Mouse (Mus musculus) small intestine, adult 2 months (tissue): ENCODE measurements around the gene D630039A03Rik. TPM values are rescaled to one million over a fixed set of nuclear protein-coding genes. Genes with fewer than 3 reads are reported as not detected.

Experiments
- H3K27ac ChIP-seq: fragments of 200-500 bp; 2 replicates; pipeline ENCODE4 v1.5.1; 2012; ENCODE audit warnings: low read depth, low read length, control low read depth, inconsistent platforms; ENCODE audit not compliant: insufficient read depth
- H3K27me3 ChIP-seq: fragments of 200-500 bp; 2 replicates; pipeline ENCODE4 v1.6.1; 2012; ENCODE audit warnings: mild to moderate bottlenecking, moderate library complexity, low read length, inconsistent platforms; ENCODE audit not compliant: control insufficient read depth, insufficient read depth
- H3K36me3 ChIP-seq: fragments of 200-500 bp; 2 replicates; pipeline ENCODE4 v1.6.1; 2012; ENCODE audit warnings: mild to moderate bottlenecking, low read length, control low read depth, inconsistent platforms; ENCODE audit not compliant: control insufficient read depth, insufficient read depth
- H3K4me1 ChIP-seq: fragments of 200-500 bp; 2 replicates; pipeline ENCODE4 v1.6.1; 2012; ENCODE audit warnings: low read length, inconsistent platforms, mixed read lengths; ENCODE audit not compliant: control insufficient read depth, insufficient read depth, insufficient read length
- H3K4me3 ChIP-seq: fragments of 200-500 bp; 2 replicates; pipeline ENCODE4 v1.5.1; 2012; ENCODE audit warnings: low read depth, mild to moderate bottlenecking, control low read depth, inconsistent platforms, low read length, moderate library complexity
- CTCF ChIP-seq: fragments of 200-500 bp; IDR thresholded peaks from 2 replicates; pipeline ENCODE4 v1.5.1; 2012; ENCODE audit warnings: low read depth, mild to moderate bottlenecking, control low read depth, inconsistent platforms, low read length, moderate library complexity, mixed read lengths; ENCODE audit not compliant: insufficient replicate concordance, insufficient read length; ENCODE audit errors: extremely low read depth
- POLR2A ChIP-seq: fragments of 200-500 bp; IDR thresholded peaks from 2 replicates; pipeline ENCODE4 v1.6.1; 2012; ENCODE audit warnings: low read depth, mild to moderate bottlenecking, control low read depth, inconsistent platforms, low read length, moderate library complexity
- WGBS: fragments of 180-500 bp; shearing (Covaris S2); methylation state at CpG from one replicate; pipeline ENCODE4 v1.1.7; 2018; 5-methylcytosine and 5-hydroxymethylcytosine counted together
- polyA plus RNA-seq: library from polyadenylated mRNA; depleted of rRNA; stranded (reverse); fragments of >200 nt; gene quantifications from 2 replicates; pipeline ENCODE4 v1.2.3, GENCODE M21; 2012

Gene D630039A03Rik
- polyA plus RNA-seq, 1 experiment, result 13.4 TPM

GRCm38 (mm10) chr4:57955544-57955958 lies 39.5 kb upstream of the D630039A03Rik start:
- Histone ChIP-seq H3K27me3 (no peaks in the 10 kb centered on the region), H3K4me3 (peak overlapping the region; percentile 89), H3K4me1 (peaks cover 22% of the 10 kb centered on the region; the same call in 1 of the 2 replicates), H3K36me3 (peaks cover 13% of the 10 kb centered on the region), H3K27ac (peak overlapping the region; percentile 94)
- TF ChIP-seq POLR2A (peak; percentile 48), CTCF (no peak)
- WGBS, result under 1% methylated on average over 25 of the region's 25 CpGs

- H3K27ac ChIP-seq, result peak overlapping the region; percentile 94
- peaks cover 23% of the 10 kb centered on the region; the same call in 1 of the 2 replicates for H3K4me1 ChIP-seq
- peak overlapping the region; percentile 89 for H3K4me3 ChIP-seq
- H3K36me3 ChIP-seq, result peaks cover 19% of the 10 kb centered on the region
- WGBS, result 21% methylated on average over 8 of the region's 8 CpGs
- TF ChIP-seq CTCF (no peak), POLR2A (no peak)
- H3K27me3 ChIP-seq, result no peaks in the 10 kb centered on the region
These were observed 38.9 kb upstream of the D630039A03Rik start for GRCm38 (mm10) chr4:57954991-57955390.

- peak overlapping the region; percentile 89 for H3K4me3 ChIP-seq
- H3K4me1 ChIP-seq, result peaks cover 27% of the 10 kb centered on the region; the same call in 1 of the 2 replicates
- H3K36me3 ChIP-seq, result peaks cover 23% of the 10 kb centered on the region
- H3K27me3 ChIP-seq, result no peaks in the 10 kb centered on the region
- TF ChIP-seq CTCF (no peak), POLR2A (no peak)
- H3K27ac ChIP-seq, result peak overlapping the region; percentile 94
- WGBS, result 14% methylated on average over 6 of the region's 6 CpGs
These were observed 38.5 kb upstream of the D630039A03Rik start for GRCm38 (mm10) chr4:57954580-57954979.

GRCm38 (mm10) chr4:57953796-57954195 lies 37.7 kb upstream of the D630039A03Rik start:
- Histone ChIP-seq H3K4me1 (peaks cover 25% of the 10 kb centered on the region; the same call in 1 of the 2 replicates), H3K27me3 (no peaks in the 10 kb centered on the region), H3K4me3 (peak overlapping the region; percentile 59), H3K27ac (peak overlapping the region; percentile 94), H3K36me3 (peaks cover 31% of the 10 kb centered on the region)
- TF ChIP-seq CTCF, result no peak
- 32% methylated on average over 7 of the region's 7 CpGs for WGBS

GRCm38 (mm10) chr4:57952891-57953290 lies 36.8 kb upstream of the D630039A03Rik start:
- no peak overlapping the region for H3K4me3 ChIP-seq
- H3K27ac ChIP-seq, result peak overlapping the region; percentile 91
- no peak for TF ChIP-seq POLR2A
- TF ChIP-seq CTCF, result no peak
- H3K4me1 ChIP-seq, result peaks cover 24% of the 10 kb centered on the region; the same call in 1 of the 2 replicates
- no peaks in the 10 kb centered on the region for H3K27me3 ChIP-seq
- peaks cover 39% of the 10 kb centered on the region for H3K36me3 ChIP-seq
- WGBS, result 52% methylated on average over 1 of the region's 1 CpGs

- H3K36me3 ChIP-seq, result peaks cover 42% of the 10 kb centered on the region
- peaks cover 22% of the 10 kb centered on the region; the same call in 1 of the 2 replicates for H3K4me1 ChIP-seq
- H3K27me3 ChIP-seq, result no peaks in the 10 kb centered on the region
- H3K4me3 ChIP-seq, result peak overlapping the region; percentile 43
- H3K27ac ChIP-seq, result peak overlapping the region; percentile 91
- TF ChIP-seq CTCF (no peak), POLR2A (no peak)
- WGBS, result 51% methylated on average over 3 of the region's 3 CpGs
These were observed 36.3 kb upstream of the D630039A03Rik start for GRCm38 (mm10) chr4:57952416-57952815.

GRCm38 (mm10) chr4:57949866-57950265 lies 33.8 kb upstream of the D630039A03Rik start:
- 72% methylated on average over 6 of the region's 6 CpGs for WGBS
- Histone ChIP-seq H3K4me1 (peaks cover 29% of the 10 kb centered on the region; the same call in 1 of the 2 replicates), H3K27ac (peak overlapping the region; percentile 61), H3K27me3 (no peaks in the 10 kb centered on the region), H3K36me3 (peaks cover 61% of the 10 kb centered on the region), H3K4me3 (no peak overlapping the region)
- no peak for TF ChIP-seq POLR2A
- TF ChIP-seq CTCF, result no peak
